Mouse (Mus musculus) embryonic facial prominence, embryonic 12.5 days (tissue): ENCODE measurements around the gene AC161166.1. TPM values are rescaled to one million over a fixed set of nuclear protein-coding genes. Genes with fewer than 3 reads are reported as not detected.
A peak's percentile ranks its signal among the peaks of the same experiment; 100 is the strongest.
"Not testable (repeated sequence)": the region's sequence is repeated elsewhere in the genome, so short reads cannot be mapped to it uniquely, and the experiment has no call there.

Experiments used
- ATAC-seq: fragments of 200-750 bp; cut with Nextera tagmentation; 2 replicates; pipeline ENCODE4 v1.8.0; 2017; ENCODE audit not compliant: insufficient number of reproducible peaks, insufficient read depth, low FRiP score, low TSS enrichment
- H3K27ac ChIP-seq: fragments of 300-500 bp; sonication (generic); 2 replicates; pipeline ENCODE4 v1.5.1; 2016; ENCODE audit warnings: mild to moderate bottlenecking
- H3K27me3 ChIP-seq: fragments of 300-500 bp; sonication (generic); 2 replicates; pipeline ENCODE4 v1.6.1; 2016; ENCODE audit warnings: mild to moderate bottlenecking, moderate library complexity
- H3K36me3 ChIP-seq: fragments of 300-500 bp; sonication (generic); 2 replicates; pipeline ENCODE4 v1.6.1; 2016; ENCODE audit warnings: mild to moderate bottlenecking
- H3K4me1 ChIP-seq: fragments of 300-500 bp; sonication (generic); 2 replicates; pipeline ENCODE4 v1.6.1; 2016
- H3K4me2 ChIP-seq: fragments of 300-500 bp; sonication (generic); replicated peaks from 2 replicates; pipeline ENCODE4 v1.6.1; 2016; ENCODE audit warnings: mild to moderate bottlenecking, moderate library complexity
- H3K4me3 ChIP-seq: fragments of 300-500 bp; sonication (generic); 2 replicates; pipeline ENCODE4 v1.5.1; 2016; ENCODE audit warnings: mild to moderate bottlenecking
- H3K9ac ChIP-seq: fragments of 300-500 bp; sonication (generic); 2 replicates; pipeline ENCODE4 v1.6.1; 2016; ENCODE audit warnings: mild to moderate bottlenecking, moderate library complexity
- H3K9me3 ChIP-seq: fragments of 300-500 bp; sonication (generic); 2 replicates; pipeline ENCODE4 v1.6.1; 2016; ENCODE audit warnings: mild to moderate bottlenecking, moderate library complexity
- WGBS: fragments of 180-500 bp; shearing (Covaris S2); methylation state at CpG from one replicate; pipeline ENCODE4 v1.1.7; 2016; 5-methylcytosine and 5-hydroxymethylcytosine counted together
- polyA plus RNA-seq: library from polyadenylated mRNA; unstranded; fragments of >200 nt; fragmentation: Nextera tagmentation; extraction: Ambion mirVana; gene quantifications from 2 replicates; pipeline ENCODE4 v1.2.1, GENCODE M21; 2016

AC161166.1 gene
- polyA plus RNA-seq, 1 experiment from 2014 or later = 1.3 TPM

DNA sequence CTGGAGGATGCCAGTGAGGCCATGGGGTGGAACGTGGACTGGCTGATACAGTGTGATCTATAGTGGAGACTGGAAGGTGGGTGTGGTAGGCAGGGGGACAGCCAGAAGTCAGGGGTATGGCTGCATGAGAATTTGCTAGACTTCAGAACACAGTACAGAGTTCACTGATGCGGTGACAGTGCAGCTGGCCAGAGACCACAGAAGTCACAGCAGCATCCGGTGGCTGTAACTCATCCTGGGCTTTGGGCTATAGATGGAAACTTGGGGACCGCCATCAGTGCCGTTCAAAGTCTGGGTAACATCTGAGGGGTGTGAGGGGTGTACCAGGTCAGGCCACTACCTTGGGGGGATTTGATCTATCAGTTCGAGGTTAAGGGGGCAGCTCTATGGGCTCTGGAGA lies 11.5 kb upstream of the AC161166.1 start:
- 0 out of 2 replicates have a peak, but pooled peaks cover under 1% of the 10 kb centered on the region for H3K36me3 ChIP-seq
- no peak overlapping the region for H3K9ac ChIP-seq
- H3K4me2 ChIP-seq = no peak overlapping the region
- WGBS = 87% methylated on average over 6 of the region's 6 CpGs
- peaks cover 8% of the 10 kb centered on the region for H3K4me1 ChIP-seq
- no peak for ATAC-seq
- H3K4me3 ChIP-seq = no peak overlapping the region
- H3K9me3 ChIP-seq = no peaks in the 10 kb centered on the region
- H3K27ac ChIP-seq = no peak overlapping the region
- H3K27me3 ChIP-seq = no peaks in the 10 kb centered on the region

DNA sequence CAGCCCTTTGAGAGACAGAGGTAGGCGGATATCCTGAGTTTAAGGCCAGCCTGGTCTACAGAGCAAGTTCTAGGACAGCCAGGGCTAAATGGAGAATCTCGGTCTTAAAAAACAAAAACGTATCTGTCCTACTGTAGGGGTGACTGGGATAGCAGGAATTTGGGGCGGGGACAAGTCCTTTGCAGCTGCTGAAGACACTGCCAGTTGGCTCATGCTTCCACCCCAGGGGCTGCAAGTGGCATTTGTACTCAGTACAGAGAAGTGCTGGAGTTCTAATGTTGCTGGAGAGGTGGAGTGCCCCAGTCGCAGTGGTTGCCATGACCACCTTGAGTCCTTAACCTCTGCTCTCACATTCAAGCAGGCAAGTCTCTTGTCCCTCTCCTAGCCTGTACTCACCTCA lies 10.6 kb upstream of the AC161166.1 start:
- Histone ChIP-seq H3K4me2 (no peak overlapping the region), H3K27ac (no peak overlapping the region), H3K27me3 (no peaks in the 10 kb centered on the region), H3K36me3 (0 out of 2 replicates have a peak, but pooled peaks cover 4% of the 10 kb centered on the region), H3K9ac (no peak overlapping the region), H3K9me3 (no peaks in the 10 kb centered on the region), H3K4me1 (peaks cover 8% of the 10 kb centered on the region), H3K4me3 (no peak overlapping the region)
- 54% methylated on average over 5 of the region's 5 CpGs for WGBS
- no peak for ATAC-seq

DNA sequence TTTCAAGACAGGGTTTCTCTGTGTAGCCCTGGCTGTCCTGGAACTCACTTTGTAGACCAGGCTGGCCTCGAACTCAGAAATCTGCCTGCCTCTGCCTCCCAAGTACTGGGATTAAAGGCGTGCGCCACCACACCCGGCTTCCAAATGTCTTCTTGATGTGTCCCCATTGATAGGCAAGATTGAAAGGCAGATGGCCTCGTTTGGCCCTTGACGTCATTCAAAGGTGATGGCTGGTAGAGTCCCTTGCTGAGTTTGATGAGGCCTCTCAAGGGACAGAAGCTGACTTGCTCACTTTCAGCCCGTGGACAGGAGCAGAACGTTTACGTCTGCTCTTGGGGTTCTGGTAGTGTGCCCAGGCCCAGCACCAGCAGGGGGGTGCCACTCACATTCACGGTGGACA lies 7.8 kb upstream of the AC161166.1 start:
- H3K27me3 ChIP-seq, H3K4me2 ChIP-seq, H3K4me1 ChIP-seq, H3K9me3 ChIP-seq, H3K4me3 ChIP-seq, H3K9ac ChIP-seq, H3K27ac ChIP-seq, ATAC-seq: not testable (repeated sequence)
- WGBS = 89% methylated on average over 10 of the region's 10 CpGs
- peaks cover 23% of the 10 kb centered on the region for H3K36me3 ChIP-seq

DNA sequence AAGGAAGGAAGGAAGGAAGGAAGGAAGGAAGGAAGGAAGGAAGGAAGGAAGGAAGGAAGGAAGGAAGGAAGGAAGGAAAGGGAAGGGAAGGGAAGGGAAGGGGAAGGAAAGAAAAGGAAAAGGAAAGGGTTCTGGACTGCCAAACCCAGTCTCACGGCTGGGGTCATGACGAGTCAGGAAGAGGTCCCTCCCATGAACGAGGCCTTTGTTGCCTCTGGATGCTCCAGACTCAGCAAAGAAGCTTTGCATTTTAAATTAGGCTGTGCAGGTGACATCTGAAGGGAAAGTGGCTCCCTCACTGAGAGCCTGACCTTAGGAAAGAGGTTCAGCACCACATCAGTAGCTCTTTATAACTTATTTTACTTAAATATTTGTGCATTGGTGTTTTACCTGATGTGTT lies 6.9 kb upstream of the AC161166.1 start:
- no peak overlapping the region for H3K27ac ChIP-seq
- no peaks in the 10 kb centered on the region for H3K4me1 ChIP-seq
- no peaks in the 10 kb centered on the region for H3K9me3 ChIP-seq
- H3K36me3 ChIP-seq = peaks cover 32% of the 10 kb centered on the region
- H3K27me3 ChIP-seq = no peaks in the 10 kb centered on the region
- no peak overlapping the region for H3K4me2 ChIP-seq
- ATAC-seq = no peak
- 42% methylated on average over 3 of the region's 3 CpGs for WGBS
- no peak overlapping the region for H3K4me3 ChIP-seq
- H3K9ac ChIP-seq = no peak overlapping the region

DNA sequence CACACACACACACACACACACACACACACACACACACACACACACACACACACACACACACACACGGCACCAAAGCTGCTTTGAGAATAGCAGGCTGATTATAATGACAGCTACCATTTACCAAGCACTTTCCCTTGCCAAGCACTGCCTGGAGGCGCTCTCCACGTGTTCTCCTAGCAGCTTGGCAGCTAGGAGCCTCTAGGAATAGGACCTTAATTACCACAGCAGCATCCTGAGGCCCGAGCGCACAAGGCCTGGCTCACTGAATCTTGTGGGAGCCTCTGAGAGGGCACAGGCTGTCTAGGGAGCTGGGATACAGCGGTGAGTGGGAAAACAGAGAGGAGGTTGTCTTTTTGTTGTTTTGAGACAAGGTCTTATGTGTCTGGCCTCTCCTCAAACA lies 5.4 kb upstream of the AC161166.1 start:
- H3K4me1 ChIP-seq = no peaks in the 10 kb centered on the region
- no peaks in the 10 kb centered on the region for H3K9me3 ChIP-seq
- peaks cover 43% of the 10 kb centered on the region for H3K36me3 ChIP-seq
- no peaks in the 10 kb centered on the region for H3K27me3 ChIP-seq
- H3K9ac ChIP-seq = no peak overlapping the region
- H3K4me2 ChIP-seq = no peak overlapping the region
- 42% methylated on average over 6 of the region's 6 CpGs for WGBS
- no peak for ATAC-seq
- H3K27ac ChIP-seq = no peak overlapping the region
- H3K4me3 ChIP-seq = no peak overlapping the region

DNA sequence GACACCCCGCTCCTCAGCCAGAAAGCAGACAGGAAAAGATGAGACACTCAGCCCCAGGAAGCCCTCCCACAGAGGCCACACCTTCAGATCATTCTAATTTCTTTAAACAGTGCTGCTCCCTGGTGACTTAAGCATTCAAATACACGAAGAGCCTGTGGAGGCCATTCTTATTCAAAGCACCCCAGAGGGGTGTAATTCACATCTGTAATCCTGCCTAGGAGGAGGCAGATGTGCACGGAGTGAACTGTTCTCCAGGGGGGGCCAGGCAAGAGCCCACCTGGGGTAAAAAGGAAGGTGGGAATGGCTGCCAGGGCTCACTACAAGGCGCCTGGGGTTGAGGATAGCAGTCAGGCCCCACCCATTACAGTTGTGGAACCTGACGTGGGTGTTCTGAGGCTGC lies 4.8 kb upstream of the AC161166.1 start:
- Histone ChIP-seq H3K9me3 (no peaks in the 10 kb centered on the region), H3K27me3 (no peaks in the 10 kb centered on the region), H3K9ac (no peak overlapping the region), H3K36me3 (peaks cover 49% of the 10 kb centered on the region), H3K27ac (no peak overlapping the region), H3K4me2 (no peak overlapping the region), H3K4me3 (no peak overlapping the region), H3K4me1 (no peaks in the 10 kb centered on the region)
- WGBS = 47% methylated on average over 5 of the region's 5 CpGs
- ATAC-seq = no peak

DNA sequence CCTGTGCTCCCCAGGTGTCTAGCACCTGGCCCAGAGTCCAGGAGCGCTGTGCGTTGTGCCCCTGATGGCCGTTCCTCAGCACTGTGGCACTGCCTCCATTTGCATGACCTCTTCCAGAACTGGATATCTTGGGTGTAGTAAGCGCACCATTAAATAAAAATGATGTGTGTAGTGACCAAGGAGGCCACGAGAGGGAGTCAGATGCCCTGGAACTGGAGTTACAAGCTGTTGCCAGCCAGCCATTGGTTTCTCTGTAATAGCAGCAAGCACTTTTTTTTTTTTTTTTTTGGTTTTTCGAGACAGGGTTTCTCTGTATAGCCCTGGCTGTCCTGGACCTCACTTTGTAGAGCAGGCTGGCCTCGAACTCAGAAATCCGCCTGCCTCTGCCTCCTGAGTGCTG lies 4.1 kb upstream of the AC161166.1 start:
- 64% methylated on average over 8 of the region's 8 CpGs for WGBS
- peaks cover 56% of the 10 kb centered on the region for H3K36me3 ChIP-seq

DNA sequence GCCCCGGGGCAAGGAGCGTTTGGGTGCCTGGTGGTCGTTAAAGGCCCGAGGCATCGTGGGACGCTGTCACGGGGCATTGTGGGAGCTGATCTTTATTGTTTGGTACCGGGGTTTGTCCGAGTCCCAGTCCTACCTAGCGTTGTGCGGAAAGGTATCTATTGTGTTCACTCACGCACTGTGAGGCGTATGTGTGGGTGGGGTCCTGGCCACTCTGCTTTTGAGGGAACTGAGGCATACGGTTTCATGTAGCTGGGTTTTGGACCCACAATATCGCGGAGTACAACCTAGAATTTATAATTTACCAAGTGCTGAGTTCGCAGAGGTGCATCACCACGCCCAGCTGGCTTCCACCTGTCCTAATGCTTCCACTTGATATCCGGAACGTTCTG lies 4.5 kb downstream of the AC161166.1 start:
- 2% methylated on average over 20 of the region's 20 CpGs for whole genome bisulfite sequencing
- Histone ChIP-seq H3K4me3 (peak overlapping the region; percentile 69), H3K4me2 (peak overlapping the region; percentile 78), H3K4me1 (peaks cover 25% of the 10 kb centered on the region), H3K9me3 (no peaks in the 10 kb centered on the region), H3K36me3 (peaks cover 21% of the 10 kb centered on the region), H3K27me3 (0 out of 2 replicates have a peak, but pooled peaks cover 8% of the 10 kb centered on the region), H3K9ac (peak overlapping the region; percentile 93), H3K27ac (peak overlapping the region; percentile 99)
- ATAC-seq = no peak; the same call in 1 of the 2 replicates

More for the DNA sequence above, 4.1 kb upstream of the AC161166.1 start:
- not testable (repeated sequence) for H3K27me3 ChIP-seq, H3K27ac ChIP-seq, H3K4me2 ChIP-seq, H3K9me3 ChIP-seq, ATAC-seq, H3K4me1 ChIP-seq, H3K4me3 ChIP-seq, H3K9ac ChIP-seq

DNA sequence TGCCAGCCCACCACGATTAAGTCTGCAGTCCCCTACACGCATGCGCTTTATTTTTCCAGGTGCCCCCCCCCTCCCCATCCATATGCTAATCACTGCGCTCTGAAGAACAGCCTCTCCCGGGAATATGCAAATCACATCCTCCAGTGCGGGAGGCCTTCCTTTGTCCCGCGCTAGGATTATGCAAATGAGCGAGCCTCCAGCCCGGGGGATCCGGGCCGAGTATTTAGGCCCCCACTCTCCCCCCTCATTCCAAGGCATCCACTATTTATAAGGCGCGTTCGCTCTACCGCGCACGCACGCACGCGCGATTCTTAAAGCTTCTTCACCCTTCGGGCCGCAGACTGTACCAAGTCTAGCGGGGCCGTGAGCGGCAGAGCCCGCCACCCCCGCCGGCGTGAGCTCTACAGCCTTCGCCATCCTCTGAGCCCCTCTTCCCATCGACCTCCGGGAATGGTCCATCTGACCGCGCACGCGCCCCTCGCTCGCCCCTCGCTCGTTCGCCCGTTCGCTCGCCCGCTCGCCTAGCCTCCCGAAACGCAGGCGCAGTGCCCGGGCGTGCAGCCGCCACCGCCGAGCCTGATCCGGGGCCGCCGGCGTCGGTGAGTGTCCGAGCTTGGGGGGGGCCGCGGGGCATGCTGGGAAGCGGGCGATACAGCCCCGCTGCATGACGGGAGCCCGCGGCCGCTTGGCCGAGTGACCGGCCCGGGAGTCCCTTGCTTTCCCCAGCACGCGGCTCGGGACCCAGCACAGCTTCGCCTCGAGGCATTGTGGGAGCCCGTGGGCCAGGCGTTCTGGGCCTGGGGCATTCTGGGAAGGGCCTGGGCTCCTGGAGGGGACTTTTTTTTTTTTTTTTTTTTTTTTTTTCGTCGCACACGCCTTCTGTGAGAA lies 5.2 kb downstream of the AC161166.1 start, which contains the start of gene Zfp428:
Zfp428 (plus strand) TSS at position 169 of the 888 bp plus-strand sequence.
- ATAC-seq = peak; percentile 88
- under 1% methylated on average over 83 of the region's 84 CpGs for WGBS
- Histone ChIP-seq H3K4me2 (peak within 1 kb of the TSS; percentile 78), H3K36me3 (peaks cover 15% of the 10 kb centered on the region), H3K27ac (peak within 1 kb of the TSS; percentile 99), H3K9me3 (no peaks in the 10 kb centered on the region), H3K4me1 (peaks cover 25% of the 10 kb centered on the region), H3K9ac (peak within 1 kb of the TSS; percentile 93), H3K27me3 (0 out of 2 replicates have a peak, but pooled peaks cover 8% of the 10 kb centered on the region), H3K4me3 (peak within 1 kb of the TSS; percentile 69)

DNA sequence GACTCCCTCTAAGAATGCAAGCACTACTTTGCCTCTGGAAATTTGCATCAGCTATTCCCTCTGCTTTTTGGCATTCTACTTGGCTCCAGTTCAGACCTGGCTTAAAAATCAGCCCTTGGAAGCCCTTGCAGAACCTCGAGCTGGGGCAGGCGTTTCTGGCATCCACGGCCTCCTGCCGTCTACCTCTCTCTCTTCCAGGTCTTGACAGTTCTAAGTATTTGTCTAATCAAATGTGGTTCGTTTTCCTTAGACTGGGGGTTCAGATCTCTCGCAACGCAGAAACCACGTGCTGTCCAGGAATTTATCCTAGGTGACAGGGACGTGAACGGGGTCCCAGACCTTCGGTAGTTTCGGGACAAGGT lies 5.8 kb downstream of the AC161166.1 start:
- H3K9me3 ChIP-seq = no peaks in the 10 kb centered on the region
- peaks cover 8% of the 10 kb centered on the region; the same call in 1 of the 2 replicates for H3K27me3 ChIP-seq
- peak overlapping the region; percentile 93 for H3K9ac ChIP-seq
- peak overlapping the region; percentile 99 for H3K27ac ChIP-seq
- H3K4me3 ChIP-seq = peak overlapping the region; percentile 69
- ATAC-seq = no peak
- H3K4me1 ChIP-seq = peaks cover 25% of the 10 kb centered on the region
- under 1% methylated on average over 12 of the region's 12 CpGs for WGBS
- peaks cover 13% of the 10 kb centered on the region for H3K36me3 ChIP-seq
- H3K4me2 ChIP-seq = peak overlapping the region; percentile 78

DNA sequence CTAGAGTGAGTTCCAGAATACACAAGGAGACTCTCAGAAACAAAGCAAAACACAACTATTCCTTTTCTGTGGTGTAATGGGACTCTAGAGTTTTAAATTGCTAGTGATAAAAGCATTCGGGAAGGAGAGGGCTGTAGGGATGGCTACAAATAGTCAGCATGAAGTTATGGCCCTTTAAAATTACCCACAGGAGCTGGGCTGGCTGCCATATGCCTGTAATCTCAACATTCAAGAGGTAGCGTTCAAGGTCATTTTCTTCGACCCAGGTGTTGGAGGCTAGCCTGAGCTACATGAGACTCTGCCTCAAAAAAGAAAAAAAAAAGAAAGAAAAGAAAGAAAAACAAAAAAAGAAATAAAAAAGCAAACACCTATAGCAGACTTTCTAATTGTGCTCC lies 6.2 kb downstream of the AC161166.1 start:
- no peak for ATAC-seq
- 15% methylated on average over 3 of the region's 3 CpGs for WGBS
- Histone ChIP-seq H3K27ac (peak overlapping the region; percentile 99), H3K9ac (no peak overlapping the region), H3K4me3 (peak overlapping the region; percentile 69; the same call in 1 of the 2 replicates), H3K4me2 (peak overlapping the region; percentile 78), H3K9me3 (no peaks in the 10 kb centered on the region), H3K36me3 (peaks cover 9% of the 10 kb centered on the region), H3K27me3 (peaks cover 11% of the 10 kb centered on the region; the same call in 1 of the 2 replicates), H3K4me1 (peaks cover 25% of the 10 kb centered on the region)
